Mouse (Mus musculus) CH12.LX (cell line): ENCODE measurements around the gene Terf2. TPM values are rescaled to one million over a fixed set of nuclear protein-coding genes. Genes with fewer than 3 reads are reported as not detected.
"Not testable (repeated sequence)": the region's sequence is repeated elsewhere in the genome, so short reads cannot be mapped to it uniquely, and the experiment has no call there.

Experiments used
- DNase-seq: peaks from one replicate; pipeline ENCODE4 v3.0.0-alpha.2; 2013; ENCODE audit errors: extremely low read depth
- H3K27ac ChIP-seq: 2 replicates; pipeline ENCODE4 v1.5.1; 2012; ENCODE audit warnings: low read depth, mild to moderate bottlenecking, control low read depth, moderate library complexity; ENCODE audit not compliant: insufficient read depth
- H3K27me3 ChIP-seq: replicated peaks from 2 replicates; pipeline ENCODE3; 2012; ENCODE audit warnings: inconsistent platforms
- H3K36me3 ChIP-seq, 2 experiments: replicated peaks in 1 of 2; 2 replicates each; pipeline versions ENCODE3 to v1.6.1; 2012; ENCODE audit warnings: inconsistent platforms in 1 of 2, low read length in 1 of 2, mild to moderate bottlenecking in 1 of 2, mixed read lengths in 1 of 2, moderate library complexity in 1 of 2; ENCODE audit not compliant: control insufficient read depth in 1 of 2, insufficient read depth in 1 of 2
- H3K4me1 ChIP-seq, 2 experiments: 2 replicates each; pipeline ENCODE4 v1.6.1; 2012; ENCODE audit warnings: inconsistent platforms in 1 of 2, moderate library complexity in 1 of 2; ENCODE audit not compliant: insufficient read depth in 2 of 2, control insufficient read depth in 1 of 2
- H3K4me2 ChIP-seq: 2 replicates; pipeline ENCODE4 v1.6.1; 2012; ENCODE audit warnings: low read depth, mild to moderate bottlenecking, control low read depth; ENCODE audit not compliant: poor library complexity, insufficient read depth, severe bottlenecking
- H3K4me3 ChIP-seq, 3 experiments: fragments of 150-350 bp in 1 of 3; sonication (generic) in 1 of 3; replicated peaks in 1 of 3; 2 replicates each; pipeline versions ENCODE3 to v1.5.1; 2011 to 2012; ENCODE audit warnings: low read depth in 2 of 3, low read length in 2 of 3, mild to moderate bottlenecking in 2 of 3, moderate library complexity in 2 of 3, control low read depth in 1 of 3, improper control_type of control experiment in 1 of 3, inconsistent platforms in 1 of 3, mixed read lengths in 1 of 3; ENCODE audit not compliant: poor library complexity in 1 of 3
- H3K79me2 ChIP-seq: replicated peaks from 2 replicates; pipeline ENCODE4 v1.6.1; 2012; ENCODE audit warnings: mild to moderate bottlenecking, moderate library complexity; ENCODE audit not compliant: control insufficient read depth, poor library complexity, insufficient read depth, severe bottlenecking; ENCODE audit errors: extremely low read depth
- H3K9ac ChIP-seq: 2 replicates; pipeline ENCODE4 v1.6.1; 2012; ENCODE audit warnings: low read depth, mild to moderate bottlenecking, control low read depth, moderate library complexity; ENCODE audit not compliant: insufficient read depth
- H3K9me3 ChIP-seq: replicated peaks from 2 replicates; pipeline ENCODE3; 2012; ENCODE audit warnings: low read length, inconsistent platforms, mixed read lengths
- ETS1 ChIP-seq: conservative IDR thresholded peaks from 2 replicates; pipeline ENCODE4 v1.6.1; 2012; ENCODE audit warnings: low read depth, mild to moderate bottlenecking, inconsistent platforms, low read length, improper control_type of control experiment, moderate library complexity
- IRF4 ChIP-seq: IDR thresholded peaks from 2 replicates; pipeline ENCODE4 v1.6.1; 2014; ENCODE audit warnings: low read depth, mild to moderate bottlenecking, inconsistent platforms, low read length, improper control_type of control experiment
- NRF1 ChIP-seq: IDR thresholded peaks from 2 replicates; pipeline ENCODE4 v1.6.1; 2014; ENCODE audit warnings: low read depth, mild to moderate bottlenecking, inconsistent platforms, low read length, improper control_type of control experiment, moderate library complexity
- TBP ChIP-seq: conservative IDR thresholded peaks from 2 replicates; pipeline ENCODE4 v1.6.1; 2011; ENCODE audit warnings: low read depth, low read length, improper control_type of control experiment
- UBTF ChIP-seq: IDR thresholded peaks from 2 replicates; pipeline ENCODE4 v1.6.1; 2012; ENCODE audit warnings: low read depth, mild to moderate bottlenecking, inconsistent platforms, low read length, improper control_type of control experiment, moderate library complexity
- USF1 ChIP-seq: IDR thresholded peaks from 2 replicates; pipeline ENCODE4 v1.6.1; 2014; ENCODE audit warnings: low read depth, mild to moderate bottlenecking, inconsistent platforms, low read length, improper control_type of control experiment
- USF2 ChIP-seq: conservative IDR thresholded peaks from 2 replicates; pipeline ENCODE4 v1.6.1; 2011; ENCODE audit warnings: low read depth, low read length, improper control_type of control experiment
- dilution Hi-C: fragments of 300-500 bp; cut with MboI; formaldehyde crosslinking; loops from 2 replicates; pipeline ENCODE4 v1.14.3; 2020; ENCODE audit warnings: low sequenced_read_pairs; ENCODE audit not compliant: extremely low pct_unique_long_range_greater_than_20kb, extremely low pct_ligation_motif_present
- in situ Hi-C: fragments of 300-500 bp; cut with MboI; formaldehyde crosslinking; loops from 3 replicates; pipeline ENCODE4 v1.14.3; 2019; ENCODE audit warnings: low sequenced_read_pairs, low pct_ligation_motif_present, low pct_unique_long_range_greater_than_20kb, mixed read lengths
- polyA plus RNA-seq: library from polyadenylated mRNA; unstranded; fragments of >175 nt; gene quantifications from 2 replicates; pipeline ENCODE4 v1.2.1, GENCODE M21; 2012; ENCODE audit warnings: low read depth; ENCODE audit not compliant: insufficient read length
- total RNA-seq, 2 experiments: library from RNA; depleted of rRNA; stranded (reverse); fragments of 300-350 nt in 1 of 2; fragments of >200 nt in 1 of 2; gene quantifications; 2 replicates each; pipeline ENCODE4 v1.2.3; 2012 to 2014

Gene Terf2
- total and polyA plus RNA-seq, 3 experiments, result 12.5 to 33.7 (median 18.3) TPM

- in situ Hi-C loops, result no loop called here
- no peak for DNase-seq
- Histone ChIP-seq H3K27me3 (no peaks in the 10 kb centered on the region), H3K27ac (no peak overlapping the region), H3K9me3 (no peaks in the 10 kb centered on the region), H3K4me2 (no peak overlapping the region), H3K36me3 (peaks cover 22 to 42% of the 10 kb centered on the region in 2 experiments), H3K4me1 (peaks cover 12 to 27% of the 10 kb centered on the region in 2 experiments), H3K79me2 (peaks cover 16% of the 10 kb centered on the region; the same call in 1 of the 2 replicates), H3K9ac (no peak overlapping the region), H3K4me3 (no peak overlapping the region)
- no peak for TF ChIP-seq IRF4
- no peak for TF ChIP-seq NRF1
- no peak for TF ChIP-seq USF1
- TF ChIP-seq ETS1, result no peak
- dilution Hi-C loops, result no loop called here
Measured at GRCm38 (mm10) chr8:107035641-107036040, 60.7 kb downstream of the Terf2 start.

DNA sequence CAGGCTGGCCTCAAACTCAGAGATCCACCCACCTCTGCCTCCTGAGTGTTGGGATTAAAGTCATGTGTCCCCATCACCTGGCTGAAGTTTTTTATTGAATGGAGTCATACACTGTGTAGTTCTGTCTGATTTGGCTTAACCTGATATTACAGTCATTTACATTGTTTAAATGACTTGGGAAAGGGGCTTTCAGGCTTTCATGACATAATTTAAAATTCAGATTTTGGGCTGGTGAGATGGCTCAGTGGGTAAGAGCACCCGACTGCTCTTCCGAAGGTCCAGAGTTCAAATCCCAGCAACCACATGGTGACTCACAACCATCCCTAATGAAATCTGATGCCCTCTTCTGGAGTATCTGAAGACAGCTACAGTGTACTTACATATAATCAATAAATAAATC is 62.7 kb downstream of the Terf2 start:
- DNase-seq, H3K27ac ChIP-seq, H3K9me3 ChIP-seq, H3K27me3 ChIP-seq, H3K4me3 ChIP-seq, H3K9ac ChIP-seq, in situ Hi-C loops, H3K4me2 ChIP-seq, dilution Hi-C loops: not testable (repeated sequence)
- H3K36me3 ChIP-seq, result peaks cover 9 to 23% of the 10 kb centered on the region in 2 experiments
- 0 out of 2 replicates have a peak, but pooled peaks have one; percentile 65 for TF ChIP-seq TBP
- peaks cover 16% of the 10 kb centered on the region; the same call in 1 of the 2 replicates for H3K79me2 ChIP-seq
- peaks cover 13 to 32% of the 10 kb centered on the region in 2 experiments for H3K4me1 ChIP-seq

- no peak for TF ChIP-seq USF2
- 0 out of 2 replicates have a peak, but pooled peaks have one; percentile 45 for TF ChIP-seq UBTF
- Histone ChIP-seq H3K4me3 (peak overlapping the region; percentile 55 to 94 (median 92)), H3K9me3 (no peaks in the 10 kb centered on the region), H3K36me3 (peaks cover 2 to 14% of the 10 kb centered on the region in 2 experiments), H3K4me1 (peaks cover 13 to 32% of the 10 kb centered on the region in 2 experiments), H3K79me2 (peaks cover 16% of the 10 kb centered on the region; the same call in 1 of the 2 replicates), H3K27ac (0 out of 2 replicates have a peak overlapping the region, but pooled peaks have one; percentile 12), H3K4me2 (peak overlapping the region; percentile 80), H3K9ac (peak overlapping the region; percentile 86), H3K27me3 (peaks cover 2% of the 10 kb centered on the region)
- in situ Hi-C loops (no loop called here), dilution Hi-C loops (no loop called here)
- no peak for DNase-seq
Measured at GRCm38 (mm10) chr8:107031577-107032090, 64.7 kb downstream of the Terf2 start.
